Mouse (Mus musculus) heart, postnatal 10 days (tissue): ENCODE data around the gene Sult2b1. TPM values are rescaled to one million over a fixed set of nuclear protein-coding genes. Genes with fewer than 3 reads are reported as not detected.

ENCODE experiments used
- total RNA-seq, 2 experiments: library from RNA; stranded (reverse); gene quantifications; 2 replicates each; pipeline ENCODE4 v1.2.3; 2021

Sult2b1 gene
- total RNA-seq, 2 experiments from 2014 or later: not detected

Other genes starting within 250 kb of the Sult2b1 start
- under 1 TPM; 0.25 to 0.34 TPM for gene Hsd17b14, start 229.8 kb downstream of the Sult2b1 start, total RNA-seq
- 10 to 100 TPM; 54.7 to 54.9 TPM for gene Bcat2, start 214.5 kb downstream of the Sult2b1 start, total RNA-seq
- not detected for gene Fgf21, start 169.2 kb downstream of the Sult2b1 start, total RNA-seq
- gene Fut1, start 167.4 kb downstream of the Sult2b1 start, total RNA-seq: not detected
- under 1 TPM; 0.22 to 0.65 TPM for gene Izumo1, start 162.9 kb downstream of the Sult2b1 start, total RNA-seq
- 10 to 100 TPM; 51.9 to 52.4 TPM for gene Rasip1, start 157.2 kb downstream of the Sult2b1 start, total RNA-seq
- 1 to 10 TPM; 7.5 to 8.5 TPM for gene Mamstr, start 144.7 kb downstream of the Sult2b1 start, total RNA-seq
- under 1 TPM in 1 of 2 experiments, not detected in 1; 0.38 TPM for gene Fut2, start 118.3 kb downstream of the Sult2b1 start, total RNA-seq
- gene Ntn5, start 100.6 kb downstream of the Sult2b1 start, total RNA-seq: under 1 TPM in 1 of 2 experiments, not detected in 1; 0.15 TPM
- gene Sec1, start 90.3 kb downstream of the Sult2b1 start, total RNA-seq: under 1 TPM in 1 of 2 experiments, not detected in 1; 0.22 TPM
- 1 to 10 TPM; 4.2 to 4.6 TPM for gene Car11, start 84.8 kb downstream of the Sult2b1 start, total RNA-seq
- 10 to 100 TPM; 22.7 to 29.8 TPM for gene Dbp, start 79.6 kb downstream of the Sult2b1 start, total RNA-seq
- gene Rpl18, start 69.2 kb downstream of the Sult2b1 start, total RNA-seq: 100 to 1,000 TPM; 698 to 700 TPM
- 10 to 100 TPM; 17.4 to 20.1 TPM for gene Sphk2, start 66.7 kb downstream of the Sult2b1 start, total RNA-seq
- gene Fam83e, start 63.5 kb downstream of the Sult2b1 start, total RNA-seq: under 1 TPM; 0.10 to 0.12 TPM
- not detected for gene Spaca4, start 58.9 kb downstream of the Sult2b1 start, total RNA-seq
- under 1 TPM; 0.22 to 0.30 TPM for gene Lmtk3, start 931 bp downstream of the Sult2b1 start, total RNA-seq
- 10 to 100 TPM; 91.1 to 95.1 TPM for gene Cyth2, start 29.9 kb upstream of the Sult2b1 start, total RNA-seq
- under 1 TPM; 0.69 to 0.74 TPM for gene Kcnj14, start 40.1 kb upstream of the Sult2b1 start, total RNA-seq
- 10 to 100 TPM; 14.6 to 17.1 TPM for gene Grwd1, start 46.3 kb upstream of the Sult2b1 start, total RNA-seq
- 100 to 1,000 TPM; 121 to 128 TPM for gene Kdelr1, start 88.1 kb upstream of the Sult2b1 start, total RNA-seq
- gene Grin2d, start 93.7 kb upstream of the Sult2b1 start, total RNA-seq: under 1 TPM; 0.55 to 0.77 TPM
- gene Syngr4, start 112.0 kb upstream of the Sult2b1 start, total RNA-seq: under 1 TPM in 1 of 2 experiments, not detected in 1; 0.37 TPM
- 10 to 100 TPM; 56.8 to 58.7 TPM for gene Tmem143, start 112.3 kb upstream of the Sult2b1 start, total RNA-seq
- gene Emp3, start 136.7 kb upstream of the Sult2b1 start, total RNA-seq: 10 to 100 TPM; 37.0 to 44.5 TPM
- gene Ccdc114, start 139.4 kb upstream of the Sult2b1 start, total RNA-seq: 1 to 10 TPM in 1 of 2 experiments, under 1 TPM in 1; 0.96 to 2.0 TPM
- gene Abcc6, start 245.6 kb upstream of the Sult2b1 start, total RNA-seq: not detected
- 10 to 100 TPM; 67.2 to 68.2 TPM for gene Nomo1, start 249.0 kb upstream of the Sult2b1 start, total RNA-seq